Mouse (Mus musculus) heart, postnatal 14 days (tissue): Measurements from ENCODE around the gene Nid1. TPM values are rescaled to one million over a fixed set of nuclear protein-coding genes. Genes with fewer than 3 reads are reported as not detected.
"Not testable (repeated sequence)": the region's sequence is repeated elsewhere in the genome, so short reads cannot be mapped to it uniquely, and the experiment has no call there.

Experiments used
- DNase-seq, 2 experiments: peaks; one replicate each; pipeline ENCODE4 v3.0.0; 2021 to 2022
- intact Hi-C: fragments of 180-260 bp; cut with DNase I; formaldehyde crosslinking; loops from one replicate; pipeline ENCODE4 v1.15.1; 2025
- long read RNA-seq, 2 experiments: library from polyadenylated mRNA; stranded (forward); transcript quantifications; one replicate each; pipeline ENCODE4 v2.0.0; 2021
- total RNA-seq, 2 experiments: library from RNA; stranded (reverse); gene quantifications; 2 replicates each; pipeline ENCODE4 v1.2.3; 2021

Gene Nid1
- total RNA-seq, result 100 to 1,000 TPM; 174 to 192 TPM
- long read RNA-seq, experiment 1, full-length matches to known transcripts, result 17 of 53 reads
- long read RNA-seq, experiment 1, partial matches to known transcripts, result 36 of 53 reads
- long read RNA-seq, experiment 1, other reads (novel, unspliced or antisense), result 0 of 53 reads
- long read RNA-seq, experiment 2, full-length matches to known transcripts, result 22 of 50 reads
- long read RNA-seq, experiment 2, partial matches to known transcripts, result 26 of 50 reads
- long read RNA-seq, experiment 2, other reads (novel, unspliced or antisense), result 2 of 50 reads

DNA sequence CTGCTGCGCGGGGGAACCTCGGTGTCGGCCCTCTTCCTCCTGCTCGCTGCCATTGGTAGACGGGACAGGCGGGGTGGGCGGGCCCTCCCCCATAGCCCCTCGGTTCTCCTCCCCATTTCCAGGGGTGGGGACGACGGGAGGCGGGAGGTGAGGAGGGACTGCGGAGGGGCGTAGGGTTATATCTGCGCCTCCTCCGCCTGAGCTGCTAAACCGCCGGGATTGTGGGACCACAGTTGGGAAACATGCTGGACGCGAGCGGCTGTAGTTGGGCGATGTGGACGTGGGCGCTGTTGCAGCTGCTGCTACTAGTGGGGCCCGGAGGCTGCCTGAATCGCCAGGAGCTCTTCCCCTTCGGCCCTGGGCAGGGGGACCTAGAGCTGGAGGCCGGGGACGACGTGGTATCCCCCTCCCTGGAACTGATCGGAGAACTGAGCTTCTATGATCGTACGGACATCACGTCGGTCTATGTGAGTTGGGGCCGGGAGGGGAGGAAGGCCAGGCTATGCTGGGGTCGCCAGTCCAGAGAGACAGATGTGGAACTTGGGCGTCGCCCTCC is at the start of gene Nid1:
Gene Nid1 (plus strand): TSS at position 92 of the 556 bp plus-strand sequence.
- DNase-seq, result peak; percentile 25 to 41
- intact Hi-C loops, result not testable (repeated sequence)

DNA sequence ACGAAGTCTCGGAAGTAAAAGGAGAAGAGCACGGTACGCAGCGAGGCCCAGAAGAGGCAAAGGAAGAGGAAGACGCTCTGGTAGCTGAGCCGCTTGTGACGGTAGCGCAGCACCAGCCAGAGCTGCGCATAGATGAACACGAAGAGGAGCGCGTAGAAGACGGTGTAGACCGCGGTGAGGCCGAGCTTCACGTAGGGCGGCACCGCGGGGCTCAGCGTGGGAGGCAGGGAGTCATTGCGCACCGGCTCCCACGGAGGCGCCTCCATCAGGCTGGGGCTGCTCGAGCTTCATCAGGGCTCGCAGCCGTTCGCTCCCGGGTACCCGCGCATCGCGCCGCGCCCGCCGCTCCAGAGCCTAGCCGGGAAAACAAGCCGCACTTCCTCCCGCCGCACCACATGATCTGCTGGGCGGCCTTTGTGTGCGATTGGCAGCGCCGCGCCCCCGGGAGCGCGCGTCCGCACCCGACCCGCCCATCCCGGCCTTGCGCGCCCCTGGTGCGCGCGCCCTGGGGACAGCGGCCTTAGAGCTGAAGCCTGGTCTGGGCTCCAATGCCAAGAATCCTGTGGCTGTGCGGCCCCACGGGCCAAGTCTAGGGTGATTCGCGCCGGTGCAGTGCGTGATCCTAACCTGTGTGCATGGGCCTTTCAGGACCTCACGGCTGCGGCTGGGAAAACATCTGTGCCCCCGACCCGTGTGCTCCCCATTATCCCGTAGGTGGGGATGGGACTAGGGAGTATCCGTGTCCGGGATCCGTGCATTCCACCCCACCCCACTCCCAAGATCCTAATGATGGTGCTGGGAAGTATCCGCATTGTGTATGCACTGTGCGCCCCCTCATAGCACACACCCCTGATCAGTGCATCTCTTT is 43.9 kb upstream of the Nid1 start, which contains the start of gene Gpr137b:
Gene Gpr137b (minus strand): TSS at position 787 of the 868 bp plus-strand sequence.
- intact Hi-C loops, result not testable (repeated sequence)
- DNase-seq, result peak; percentile 43 to 60

DNA sequence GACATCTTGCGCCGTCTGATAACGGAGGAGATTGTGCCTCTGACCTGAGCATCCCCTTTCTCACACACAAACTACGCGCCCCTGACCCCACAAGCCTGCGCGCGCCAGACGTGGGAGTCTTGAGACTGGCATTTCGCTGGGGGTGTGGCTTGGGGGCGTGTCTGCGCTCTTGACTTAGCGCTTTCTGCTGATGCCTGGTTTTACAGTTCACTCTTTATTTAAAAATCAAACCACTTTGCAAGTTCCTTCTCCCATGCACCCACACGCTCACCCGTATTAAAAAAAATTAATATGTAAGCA is 43.3 kb upstream of the Nid1 start:
- DNase-seq, intact Hi-C loops: not testable (repeated sequence)

DNA sequence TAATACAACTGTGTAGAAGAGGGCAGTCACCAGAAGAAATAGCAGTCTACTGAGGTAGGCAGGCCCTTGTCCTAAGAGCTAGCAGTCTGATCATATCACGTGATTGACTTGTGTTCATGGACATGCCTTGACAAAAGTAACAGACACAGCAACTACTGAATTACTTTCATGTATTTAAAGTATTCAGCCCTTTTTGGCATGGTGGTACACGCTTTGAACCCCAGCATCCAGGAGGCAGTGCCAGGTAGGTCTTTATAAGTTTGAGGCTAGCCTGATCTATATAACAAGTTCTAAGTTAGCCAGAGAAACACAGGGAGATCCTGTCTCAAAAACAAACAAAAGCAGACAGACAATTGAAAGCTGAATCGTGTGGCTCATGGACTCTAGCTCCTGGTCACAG is 36.5 kb upstream of the Nid1 start:
- intact Hi-C loops, result not testable (repeated sequence)

DNA sequence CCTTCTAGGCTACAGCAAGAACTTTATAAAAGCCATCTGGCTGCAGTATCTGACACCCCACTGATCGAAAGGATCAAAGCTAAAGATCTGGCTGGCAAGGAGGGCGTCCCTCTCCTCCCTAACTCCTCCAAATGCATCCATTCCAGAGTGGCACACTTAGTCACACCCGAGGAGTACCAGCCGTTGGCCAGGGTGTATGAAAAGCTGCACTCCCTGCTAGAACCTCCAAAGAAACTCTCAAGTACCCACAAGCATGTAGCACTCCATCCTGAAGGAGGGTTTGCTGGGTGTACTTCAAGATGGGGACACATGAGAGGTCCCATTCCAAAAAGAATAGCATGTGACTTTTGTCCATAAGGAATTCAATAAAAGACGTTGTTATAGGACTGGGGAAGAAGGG is 34.5 kb upstream of the Nid1 start:
- DNase-seq, intact Hi-C loops: not testable (repeated sequence)

More for the DNA sequence above, 36.5 kb upstream of the Nid1 start:
- DNase-seq, result not testable (repeated sequence)

DNA sequence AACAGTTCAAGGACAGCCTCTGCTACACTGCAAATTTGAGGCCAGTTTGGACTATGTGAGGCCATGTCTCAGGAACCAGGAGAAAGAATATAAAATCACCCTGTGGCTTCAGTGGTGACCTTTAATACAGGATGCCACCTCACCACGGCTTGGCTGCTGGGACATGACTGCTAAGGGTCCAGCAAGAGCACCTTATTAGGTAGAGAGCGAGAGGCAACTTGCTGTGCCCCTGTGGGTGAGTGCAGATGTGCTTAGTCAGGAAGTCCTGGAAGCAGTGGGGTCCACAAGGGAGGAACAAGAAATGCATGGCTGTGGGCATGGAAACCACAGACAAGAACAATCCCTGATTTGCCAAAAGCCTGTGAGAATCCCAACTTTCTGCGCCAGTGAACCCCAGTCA is 34.0 kb upstream of the Nid1 start:
- intact Hi-C loops, DNase-seq: not testable (repeated sequence)

DNA sequence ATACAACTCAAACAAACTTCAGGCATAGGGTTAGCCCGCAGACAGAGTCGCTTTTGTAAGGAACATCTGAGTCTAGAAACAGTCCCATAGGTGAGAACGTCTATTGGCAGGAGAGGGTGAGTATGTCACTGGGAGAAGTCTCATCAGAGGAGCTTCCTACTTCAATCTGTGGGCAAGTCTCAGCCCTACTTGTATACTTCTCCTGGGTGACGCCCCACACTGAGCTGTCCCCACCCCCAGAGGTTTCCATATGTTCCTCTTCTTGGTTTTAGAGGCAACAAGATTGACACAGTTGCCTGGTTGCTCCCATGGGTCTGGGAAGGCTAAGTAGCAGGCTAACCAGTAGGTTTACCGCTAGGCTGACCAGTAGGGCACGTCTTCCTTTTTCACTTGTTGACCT is 33.5 kb upstream of the Nid1 start:
- DNase-seq, intact Hi-C loops: not testable (repeated sequence)

DNA sequence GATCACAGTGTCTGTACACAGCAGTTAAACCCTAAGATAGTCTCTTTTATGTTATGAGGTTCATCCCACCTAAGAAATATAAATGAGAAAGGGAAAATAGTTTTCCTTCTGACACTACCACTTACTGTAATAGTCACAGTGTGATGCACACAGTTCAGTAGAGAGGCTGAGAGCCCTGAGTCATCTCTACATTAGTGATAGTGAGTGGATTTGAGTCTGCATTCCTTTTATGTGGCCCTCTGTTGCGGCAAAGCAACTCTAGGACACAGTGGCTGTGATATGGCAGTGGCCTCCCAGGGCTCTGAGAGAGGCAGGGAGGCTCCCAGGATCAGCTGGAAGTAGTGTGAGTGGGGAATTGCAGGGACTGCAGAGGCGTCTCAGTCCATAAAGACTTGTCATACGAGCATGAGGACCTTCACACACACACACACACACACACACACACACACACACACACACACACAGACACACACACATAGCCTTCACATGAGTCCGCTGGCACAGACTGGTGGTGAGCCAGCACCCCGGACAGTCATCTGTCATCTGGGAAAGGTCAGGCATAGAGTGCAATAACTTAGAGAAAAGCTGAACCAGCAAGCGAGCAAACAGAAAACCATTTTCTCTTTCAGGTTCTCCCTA is 32.7 kb upstream of the Nid1 start:
- intact Hi-C loops, DNase-seq: not testable (repeated sequence)

DNA sequence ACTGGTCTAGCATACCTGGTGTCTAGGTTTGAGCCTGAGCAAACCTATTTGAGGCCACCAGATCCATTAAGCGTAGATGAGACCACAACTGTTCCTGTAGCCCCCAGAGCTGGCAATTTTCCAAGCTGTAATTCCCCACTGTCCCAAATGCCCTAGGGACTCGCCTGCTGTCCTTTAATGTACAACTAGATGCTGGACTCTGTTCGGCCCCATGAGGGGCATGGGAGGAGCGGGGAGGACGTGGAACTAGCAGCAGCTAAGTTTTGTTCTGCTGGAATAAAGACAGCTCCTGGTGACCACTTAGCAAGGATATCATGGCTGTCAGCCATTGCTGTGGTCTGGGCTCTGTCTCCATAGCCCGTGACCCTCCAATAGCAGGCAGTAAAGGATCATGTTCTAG is 31.8 kb upstream of the Nid1 start:
- DNase-seq, intact Hi-C loops: not testable (repeated sequence)

DNA sequence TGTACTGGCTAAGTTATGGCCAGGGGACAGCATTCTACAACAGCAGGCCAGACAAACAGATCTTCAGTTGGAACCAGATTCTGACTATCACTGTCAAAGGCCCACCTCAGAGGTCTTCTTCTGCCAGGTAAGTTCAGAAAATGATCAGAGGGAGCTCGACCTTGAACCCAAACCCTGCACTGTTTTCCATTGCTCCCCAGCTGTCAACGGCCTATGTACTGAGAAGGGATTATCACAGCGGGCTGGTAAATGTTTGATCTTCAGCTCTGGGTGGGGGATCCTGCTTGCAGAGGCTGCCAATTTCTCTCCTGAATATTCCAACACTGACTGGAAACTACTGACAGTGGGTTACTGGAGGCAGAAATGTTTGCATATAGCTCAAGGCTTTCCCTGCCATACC is 23.1 kb upstream of the Nid1 start:
- intact Hi-C loops, result loop anchor here (5.0 kb wide), 1 partner anchor 742 kb away; no protein-coding TSS in a partner anchor
- DNase-seq, result no peak

DNA sequence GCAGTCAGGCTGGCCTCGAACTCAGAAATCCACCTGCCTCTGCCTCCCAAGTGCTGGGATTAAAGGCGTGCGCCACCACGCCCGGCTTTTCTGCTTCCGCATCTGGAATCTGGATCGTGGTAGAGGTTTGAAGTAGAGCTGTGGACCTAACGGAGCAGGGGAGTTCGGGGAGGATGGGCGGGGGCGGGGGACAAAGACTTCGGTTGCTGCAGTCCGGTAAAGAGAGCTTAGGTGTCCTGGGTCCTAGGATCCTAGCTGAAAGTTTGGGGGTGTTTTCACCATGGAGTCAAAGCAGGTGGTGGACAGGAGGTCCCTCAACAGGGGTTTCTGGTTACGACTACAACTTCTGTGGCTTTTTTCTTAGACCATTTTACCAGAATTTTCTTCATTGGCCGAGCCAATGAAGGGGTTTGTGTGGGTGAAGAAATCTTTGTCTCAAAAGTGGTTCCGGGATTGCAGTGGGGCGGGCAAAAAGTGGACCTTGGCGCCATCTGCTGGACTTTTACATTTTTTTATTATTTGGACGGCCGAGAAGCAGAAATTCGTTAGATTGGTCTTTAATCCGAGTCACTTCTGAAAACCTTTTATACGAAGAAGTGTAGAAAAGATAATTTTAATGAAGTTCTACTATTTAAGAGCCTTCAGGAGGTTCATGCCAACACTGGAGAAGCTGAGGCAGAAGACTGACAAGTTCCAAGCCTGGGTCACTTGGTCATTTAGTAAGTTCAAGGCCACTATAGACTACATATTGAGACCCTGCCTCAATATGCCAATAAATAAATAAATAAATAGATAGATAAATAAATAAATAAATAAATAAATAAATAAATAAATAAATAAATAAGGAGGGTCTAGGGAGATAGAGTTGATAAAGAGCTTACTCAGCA is 22.0 kb upstream of the Nid1 start:
- intact Hi-C loops, result not testable (repeated sequence)
- DNase-seq, result peak; percentile 49 to 68

DNA sequence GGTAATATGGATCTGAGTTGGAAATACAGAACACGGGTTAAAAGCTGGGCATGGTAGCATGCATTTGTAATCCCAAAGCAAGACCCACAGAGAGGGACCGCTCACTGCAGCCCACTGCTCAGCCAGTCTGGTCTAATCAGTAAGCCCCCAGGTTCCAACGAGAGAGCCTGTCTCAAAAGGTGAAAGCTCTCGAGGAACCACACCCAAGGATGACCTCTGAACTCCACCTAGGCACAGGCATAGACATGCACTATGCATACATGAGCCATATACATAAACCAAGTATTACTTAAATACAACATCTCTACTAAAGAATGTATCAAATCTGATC is 21.4 kb upstream of the Nid1 start:
- DNase-seq, intact Hi-C loops: not testable (repeated sequence)

DNA sequence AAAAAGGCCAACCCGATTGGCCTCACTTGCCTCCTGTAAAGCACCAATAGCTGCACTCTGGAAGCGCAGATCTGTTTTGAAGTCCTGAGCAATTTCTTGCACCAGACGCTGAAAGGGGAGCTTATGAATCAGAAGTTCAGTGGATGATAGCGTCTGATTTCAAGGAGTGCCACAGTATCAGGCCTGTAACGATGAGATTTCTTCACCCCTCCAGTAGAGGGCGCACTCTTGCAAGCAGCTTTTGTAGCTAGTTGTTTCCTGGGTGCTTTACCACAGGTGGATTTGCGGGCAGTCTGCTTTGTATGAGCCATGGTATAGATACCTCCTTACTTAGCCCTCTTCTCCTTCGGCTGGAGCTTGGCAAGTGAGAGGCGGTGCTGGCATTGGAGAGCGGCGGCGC is 18.5 kb upstream of the Nid1 start:
- DNase-seq, intact Hi-C loops: not testable (repeated sequence)

DNA sequence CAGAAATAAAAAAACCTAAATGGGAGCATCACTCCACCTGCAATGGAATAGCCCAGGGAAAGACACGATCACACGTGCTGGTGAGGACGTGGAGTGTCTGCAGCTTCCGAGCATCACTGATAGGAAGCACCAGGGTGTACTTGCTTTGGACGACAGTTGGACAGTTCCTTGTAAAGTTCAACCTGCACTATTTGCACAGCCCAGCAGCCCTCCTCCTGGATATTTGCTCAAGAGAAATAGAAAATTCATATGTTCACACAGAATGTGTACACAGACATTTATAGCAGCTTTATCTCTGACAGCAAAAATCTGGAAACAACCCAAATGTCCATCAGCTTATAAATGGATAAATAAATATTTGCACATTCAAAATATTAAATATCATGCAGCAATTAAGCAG is 14.1 kb upstream of the Nid1 start:
- DNase-seq, intact Hi-C loops: not testable (repeated sequence)

DNA sequence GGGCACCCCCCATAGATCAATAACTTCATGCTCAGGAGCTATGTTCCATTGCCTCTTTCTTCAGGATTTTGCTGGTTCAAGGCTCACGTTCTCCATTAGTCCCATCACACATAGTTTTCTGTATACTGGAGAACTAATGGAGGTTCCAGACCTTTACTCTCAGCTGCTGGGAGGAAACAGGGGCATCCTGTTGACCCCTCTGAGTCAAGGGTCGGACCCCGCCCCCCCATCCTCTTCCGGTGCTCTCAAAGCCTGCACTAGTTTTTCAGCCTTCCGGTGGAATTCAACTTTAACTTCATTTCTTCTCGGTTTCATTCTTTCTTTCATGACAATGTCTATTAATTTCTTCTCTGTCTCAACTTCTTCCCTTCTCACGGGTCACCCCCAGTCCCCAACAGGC is 1.2 kb upstream of the Nid1 start:
- DNase-seq, result peak; percentile 27 to 38
- intact Hi-C loops, result not testable (repeated sequence)

DNA sequence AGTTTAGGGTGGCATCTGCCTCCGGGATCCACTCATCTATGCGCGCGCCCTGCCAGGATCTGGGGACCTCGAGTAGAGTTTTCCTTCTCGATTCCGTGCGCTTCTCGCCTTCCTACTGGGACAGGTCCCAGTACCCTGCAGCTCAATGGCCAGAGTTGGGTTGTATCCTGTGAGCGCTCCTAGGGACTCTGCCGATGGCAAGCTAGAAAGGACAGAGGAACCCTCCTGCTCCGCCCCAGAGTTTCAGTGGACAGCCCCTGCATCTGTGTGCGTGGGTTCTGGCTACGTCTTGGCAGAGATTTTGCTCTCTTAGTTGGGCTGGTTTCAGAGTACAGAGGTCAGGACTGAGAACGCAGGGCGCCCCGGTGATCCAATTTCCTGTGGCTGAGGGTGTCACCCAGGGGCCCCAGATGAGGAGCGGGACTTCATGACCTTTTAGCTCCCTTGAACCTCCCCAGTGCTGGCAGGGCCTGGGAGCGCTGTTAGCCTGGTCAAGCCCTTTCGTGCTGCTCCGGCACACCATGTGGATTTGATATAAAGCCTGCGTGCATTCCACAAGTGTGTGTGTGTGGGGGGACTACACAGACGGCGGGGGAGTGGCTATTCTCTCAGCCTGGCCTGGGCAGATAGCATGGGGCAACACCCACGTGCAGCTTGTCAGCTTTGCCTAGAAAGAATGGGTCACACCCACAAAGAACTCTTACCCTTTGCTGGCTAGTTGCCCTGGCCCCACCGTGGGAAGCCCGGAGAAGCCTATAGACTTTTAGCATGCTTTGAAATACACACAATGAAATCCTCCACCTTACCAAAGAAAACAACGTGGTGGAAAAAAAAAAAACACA is 982 bp downstream of the Nid1 start:
- intact Hi-C loops, result not testable (repeated sequence)
- DNase-seq, result peak; percentile 21 to 29

DNA sequence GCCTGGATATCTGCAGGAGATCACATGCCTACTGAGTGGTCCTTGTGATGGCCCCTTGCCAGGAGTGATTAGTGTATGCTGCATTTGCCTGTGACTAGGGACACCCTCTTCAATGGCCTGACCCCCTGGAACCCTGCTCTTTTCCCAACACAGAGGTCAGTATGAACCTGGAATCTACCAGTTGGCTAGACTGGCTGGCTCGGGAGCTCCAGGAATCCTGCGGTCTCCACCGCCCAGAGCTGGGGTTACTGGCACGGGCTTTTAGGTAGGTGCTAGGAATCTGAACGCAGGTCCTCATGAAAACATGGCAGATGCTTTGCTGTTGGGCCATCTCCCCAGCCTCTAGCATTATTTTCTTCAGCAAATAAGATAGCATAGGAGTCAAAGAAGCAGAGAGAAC is 8.2 kb downstream of the Nid1 start:
- intact Hi-C loops, DNase-seq: not testable (repeated sequence)

DNA sequence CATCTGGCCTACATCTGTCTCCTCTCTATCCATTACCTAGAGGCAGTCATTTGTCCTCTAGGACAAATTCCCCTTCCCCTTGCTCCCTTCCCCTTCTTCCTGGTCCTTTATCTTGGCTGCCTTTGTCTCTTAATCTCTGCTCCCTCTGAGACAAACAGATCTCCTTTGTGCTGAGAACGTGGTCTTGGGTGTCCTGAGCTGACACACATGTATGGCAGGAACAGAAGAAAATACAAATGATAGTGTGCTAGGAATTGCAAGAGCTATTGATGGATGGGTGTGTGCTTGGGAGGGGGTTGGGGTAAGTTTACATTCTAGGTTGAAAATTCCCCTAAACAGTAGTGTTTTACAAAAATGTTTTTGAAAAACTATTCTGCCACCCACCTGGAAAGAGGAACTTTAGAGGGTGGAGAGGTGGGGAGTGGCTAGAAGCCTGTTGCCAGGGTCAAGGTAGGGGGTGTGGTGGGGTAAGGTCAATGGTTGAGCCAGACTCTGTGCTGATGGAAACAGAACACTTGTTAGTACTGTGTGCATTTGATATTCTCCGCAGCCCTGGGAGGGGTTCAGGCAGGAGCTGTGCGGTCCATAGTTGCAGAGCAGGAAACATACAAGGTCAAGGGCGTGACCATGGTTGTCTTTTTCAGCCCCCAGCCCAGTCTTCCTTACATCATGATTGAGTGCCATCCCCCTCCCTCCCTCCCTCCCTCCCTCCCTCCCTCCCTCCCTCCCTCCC is 9.5 kb downstream of the Nid1 start:
- intact Hi-C loops, DNase-seq: not testable (repeated sequence)
